Mouse (Mus musculus) MEL (cell line): ENCODE measurements around the gene Pxk. TPM values are rescaled to one million over a fixed set of nuclear protein-coding genes. Genes with fewer than 3 reads are reported as not detected.
A peak's percentile ranks its signal among the peaks of the same experiment; 100 is the strongest.
"Not testable (repeated sequence)": the region's sequence is repeated elsewhere in the genome, so short reads cannot be mapped to it uniquely, and the experiment has no call there.

ENCODE experiments used
- DNase-seq: peaks from one replicate; pipeline ENCODE4 v3.0.0; 2011; ENCODE audit warnings: low read depth, low spot score
- H3K27ac ChIP-seq: 2 replicates; pipeline ENCODE4 v1.5.1; 2012; ENCODE audit warnings: low read depth, mild to moderate bottlenecking, control low read depth, low read length, moderate library complexity; ENCODE audit not compliant: control insufficient read depth
- H3K27me3 ChIP-seq, 2 experiments: fragments of 150-350 bp in 1 of 2; sonication (generic) in 1 of 2; 2 replicates each; pipeline ENCODE4 v1.6.1; 2012; ENCODE audit warnings: low read length in 2 of 2, mild to moderate bottlenecking in 2 of 2, improper control_type of control experiment in 1 of 2, moderate library complexity in 1 of 2; ENCODE audit not compliant: insufficient read depth in 2 of 2, control insufficient read depth in 1 of 2
- H3K36me3 ChIP-seq, 2 experiments: 2 replicates each; pipeline ENCODE4 v1.6.1; 2012 to 2014; ENCODE audit warnings: low read length in 2 of 2, improper control_type of control experiment in 1 of 2, inconsistent platforms in 1 of 2, mild to moderate bottlenecking in 1 of 2; ENCODE audit not compliant: insufficient read depth in 2 of 2, control insufficient read depth in 1 of 2
- H3K4me1 ChIP-seq, 2 experiments: fragments of 150-350 bp in 1 of 2; sonication (generic) in 1 of 2; 2 replicates each; pipeline ENCODE4 v1.6.1; 2012; ENCODE audit warnings: low read length in 2 of 2, improper control_type of control experiment in 1 of 2, mild to moderate bottlenecking in 1 of 2; ENCODE audit not compliant: insufficient read depth in 2 of 2, control insufficient read depth in 1 of 2
- H3K4me3 ChIP-seq, 2 experiments: fragments of 150-350 bp in 1 of 2; sonication (generic) in 1 of 2; 2 replicates each; pipeline ENCODE4 v1.5.1; 2012; ENCODE audit warnings: low read depth in 2 of 2, low read length in 2 of 2, mild to moderate bottlenecking in 2 of 2, moderate library complexity in 2 of 2, control low read depth in 1 of 2, improper control_type of control experiment in 1 of 2; ENCODE audit not compliant: control insufficient read depth in 1 of 2, insufficient read depth in 1 of 2
- H3K79me2 ChIP-seq: 2 replicates; pipeline ENCODE4 v1.6.1; 2012; ENCODE audit warnings: mild to moderate bottlenecking, low read length, moderate library complexity; ENCODE audit not compliant: control insufficient read depth, poor library complexity, insufficient read depth
- H3K9ac ChIP-seq: 2 replicates; pipeline ENCODE4 v1.6.1; 2012; ENCODE audit warnings: low read depth, mild to moderate bottlenecking, control low read depth, low read length, moderate library complexity; ENCODE audit not compliant: control insufficient read depth, poor library complexity, severe bottlenecking
- H3K9me3 ChIP-seq: fragments of 150-350 bp; sonication (generic); replicated peaks from 2 replicates; pipeline ENCODE4 v1.6.1; 2012; ENCODE audit warnings: mild to moderate bottlenecking, low read length, improper control_type of control experiment, moderate library complexity; ENCODE audit not compliant: insufficient read depth
- CTCF ChIP-seq, 3 experiments: IDR thresholded peaks in 2 of 3; conservative IDR thresholded peaks in 1 of 3; 2 replicates each; pipeline ENCODE4 v1.5.1; 2011 to 2012; ENCODE audit warnings: low read length in 3 of 3, low read depth in 2 of 3, mild to moderate bottlenecking in 2 of 3, improper control_type of control experiment in 1 of 3, inconsistent platforms in 1 of 3, mixed read lengths in 1 of 3, moderate library complexity in 1 of 3; ENCODE audit not compliant: control insufficient read depth in 1 of 3, insufficient read depth in 1 of 3, poor library complexity in 1 of 3, severe bottlenecking in 1 of 3
- ETS1 ChIP-seq: IDR thresholded peaks from 2 replicates; pipeline ENCODE4 v1.6.1; 2012; ENCODE audit warnings: low read depth, mild to moderate bottlenecking, inconsistent platforms, low read length, improper control_type of control experiment, moderate library complexity
- GABPA ChIP-seq: IDR thresholded peaks from 2 replicates; pipeline ENCODE4 v1.6.1; 2012; ENCODE audit warnings: low read depth, mild to moderate bottlenecking, inconsistent platforms, low read length, improper control_type of control experiment, moderate library complexity
- HCFC1 ChIP-seq: IDR thresholded peaks from 2 replicates; pipeline ENCODE4 v1.6.1; 2012; ENCODE audit warnings: low read depth, mild to moderate bottlenecking, inconsistent platforms, low read length, improper control_type of control experiment, moderate library complexity
- JUND ChIP-seq: IDR thresholded peaks from 2 replicates; pipeline ENCODE4 v1.6.1; 2011; ENCODE audit warnings: low read depth, mild to moderate bottlenecking, improper control_type of control experiment, low read length
- MAX ChIP-seq: IDR thresholded peaks from 2 replicates; pipeline ENCODE4 v1.6.1; 2011; ENCODE audit warnings: low read length, improper control_type of control experiment
- MXI1 ChIP-seq: IDR thresholded peaks from 2 replicates; pipeline ENCODE4 v1.6.1; 2011; ENCODE audit warnings: mild to moderate bottlenecking, low read depth, low read length, improper control_type of control experiment
- NRF1 ChIP-seq: IDR thresholded peaks from 2 replicates; pipeline ENCODE4 v1.6.1; 2014; ENCODE audit warnings: low read depth, mild to moderate bottlenecking, inconsistent platforms, low read length, improper control_type of control experiment, moderate library complexity; ENCODE audit not compliant: poor library complexity, insufficient read depth, severe bottlenecking
- RAD21 ChIP-seq: IDR thresholded peaks from 2 replicates; pipeline ENCODE4 v1.6.1; 2011; ENCODE audit warnings: mild to moderate bottlenecking, low read depth, low read length, improper control_type of control experiment
- RCOR1 ChIP-seq: IDR thresholded peaks from 2 replicates; pipeline ENCODE4 v1.6.1; 2012; ENCODE audit warnings: low read depth, mild to moderate bottlenecking, inconsistent platforms, low read length, improper control_type of control experiment
- SIN3A ChIP-seq: IDR thresholded peaks from 2 replicates; pipeline ENCODE4 v1.6.1; 2012; ENCODE audit warnings: low read length, improper control_type of control experiment, inconsistent platforms
- SMC3 ChIP-seq: IDR thresholded peaks from 2 replicates; pipeline ENCODE4 v1.6.1; 2011; ENCODE audit warnings: low read depth, low read length, improper control_type of control experiment
- TBP ChIP-seq: IDR thresholded peaks from 2 replicates; pipeline ENCODE4 v1.8.0; 2011; ENCODE audit warnings: low read depth, low read length, improper control_type of control experiment
- TCF12 ChIP-seq: IDR thresholded peaks from 2 replicates; pipeline ENCODE4 v1.6.1; 2014; ENCODE audit warnings: low read depth, mild to moderate bottlenecking, inconsistent platforms, low read length, improper control_type of control experiment, moderate library complexity
- ZC3H11A ChIP-seq: IDR thresholded peaks from 2 replicates; pipeline ENCODE4 v1.6.1; 2012; ENCODE audit warnings: low read depth, mild to moderate bottlenecking, inconsistent platforms, low read length, improper control_type of control experiment
- polyA plus RNA-seq, 2 experiments: library from polyadenylated mRNA; stranded (reverse) in 1 of 2; unstranded in 1 of 2; fragments of >175 nt in 1 of 2; fragments of >200 nt in 1 of 2; gene quantifications; 2 replicates each; pipeline versions ENCODE4 v1.2.1 to v1.2.4; 2012; ENCODE audit warnings: low replicate concordance in 2 of 2, low read depth in 1 of 2; ENCODE audit not compliant: insufficient read length in 2 of 2, insufficient read depth in 1 of 2, missing spikeins in 1 of 2
- total RNA-seq: library from RNA; depleted of rRNA; stranded (reverse); fragments of 300-350 nt; gene quantifications from 2 replicates; pipeline ENCODE4 v1.2.3, GENCODE M21; 2012

The Pxk gene
- total and polyA plus RNA-seq, 3 experiments, result 5.9 to 12.9 TPM; not detected in 1

DNA sequence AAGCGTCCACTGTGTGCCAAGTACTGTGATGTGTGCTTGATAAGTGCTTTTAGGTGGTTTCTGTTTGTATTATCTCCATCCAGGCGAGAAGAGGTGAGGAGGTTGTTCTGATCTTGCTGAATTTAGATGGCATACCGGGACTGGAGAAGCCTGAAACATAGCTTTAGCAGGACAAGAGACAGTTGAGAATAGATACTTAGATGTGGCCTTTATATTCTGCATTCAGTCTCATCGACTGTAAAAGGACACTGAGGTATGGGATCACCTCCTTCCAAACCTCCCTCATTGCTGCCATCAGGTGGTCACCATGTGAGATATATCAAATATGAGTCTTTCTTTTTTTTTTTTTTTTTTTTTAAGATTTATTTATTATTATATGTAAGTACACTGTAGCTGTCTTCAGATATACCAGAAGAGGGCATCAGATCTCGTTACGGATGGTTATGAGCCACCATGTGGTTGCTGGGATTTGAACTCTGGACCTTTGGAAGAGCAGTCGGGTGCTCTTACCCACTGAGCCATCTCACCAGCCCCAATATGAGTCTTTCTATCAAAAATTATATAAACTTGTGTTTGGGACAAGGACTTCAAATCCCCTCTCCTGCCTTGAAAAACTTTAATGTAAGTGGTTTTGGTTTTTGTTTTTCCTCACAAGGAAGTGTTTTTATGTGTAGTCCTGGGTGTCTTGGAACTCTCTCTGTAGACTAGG, 75.7 kb downstream of the Pxk start:
- peak; percentile 72 for DNase-seq

DNA sequence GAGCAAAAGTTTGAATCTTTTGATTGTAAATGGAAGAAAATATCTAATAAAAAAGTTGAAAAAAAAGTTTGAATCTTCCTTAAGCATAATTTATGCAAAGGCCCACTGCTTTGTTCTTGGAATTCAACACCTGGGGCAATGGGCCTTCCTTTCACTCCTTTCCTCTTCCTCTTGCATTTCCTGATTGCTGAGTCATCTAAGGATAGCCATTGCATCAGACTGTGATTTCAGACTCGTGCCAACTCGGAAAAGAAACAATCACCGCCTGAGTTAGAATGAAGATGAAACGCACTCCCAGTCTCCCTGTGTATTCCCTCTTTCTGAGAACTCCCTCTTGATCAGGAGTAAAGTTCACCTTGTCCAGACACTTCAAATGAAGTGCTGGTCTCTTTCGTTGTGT, 76.6 kb downstream of the Pxk start:
- H3K9me3 ChIP-seq, result no peaks in the 10 kb centered on the region
- no peak for DNase-seq
- H3K79me2 ChIP-seq, result peaks cover 11% of the 10 kb centered on the region
- no peak overlapping the region for H3K27ac ChIP-seq
- H3K27me3 ChIP-seq, result peaks cover 0 to 2% of the 10 kb centered on the region in 2 experiments
- peaks cover 6 to 9% of the 10 kb centered on the region in 2 experiments for H3K36me3 ChIP-seq
- TF ChIP-seq TBP, result no peak
- TF ChIP-seq MAX, result no peak
- TF ChIP-seq NRF1, result no peak
- TF ChIP-seq MXI1, result no peak
- no peak for TF ChIP-seq HCFC1
- TF ChIP-seq CTCF (IDR thresholded peaks at IDR 0.05 in 2 of 3, conservative IDR thresholded peaks at IDR 0.05 in 1 of 3; ENCODE audit: control insufficient read depth in 1 of 3, insufficient read depth in 1 of 3, low read depth in 2 of 3, low read length in 3 of 3, poor library complexity in 1 of 3, severe bottlenecking in 1 of 3), result no peak
- TF ChIP-seq GABPA, result no peak
- TF ChIP-seq RCOR1, result no peak
- no peak for TF ChIP-seq ETS1
- no peak for TF ChIP-seq SIN3A
- TF ChIP-seq JUND, result no peak
- TF ChIP-seq ZC3H11A, result no peak
- no peak for TF ChIP-seq TCF12
- TF ChIP-seq RAD21, result no peak
- H3K9ac ChIP-seq, result no peak overlapping the region
- peaks cover 0 to 4% of the 10 kb centered on the region in 2 experiments; a peak in 1 of 4 replicates for H3K4me1 ChIP-seq
- H3K4me3 ChIP-seq, result no peak overlapping the region

More for the DNA sequence above, 75.7 kb downstream of the Pxk start:
- not testable (repeated sequence) for H3K27me3 ChIP-seq, H3K4me1 ChIP-seq, H3K36me3 ChIP-seq, H3K9me3 ChIP-seq
- peaks cover 11% of the 10 kb centered on the region for H3K79me2 ChIP-seq
- TF ChIP-seq RAD21 (peak; percentile 27), ZC3H11A (peak; percentile 17), SMC3 (peak; percentile 47), CTCF (IDR thresholded peaks at IDR 0.05 in 2 of 3, conservative IDR thresholded peaks at IDR 0.05 in 1 of 3; ENCODE audit: control insufficient read depth in 1 of 3, insufficient read depth in 1 of 3, low read depth in 2 of 3, low read length in 3 of 3, poor library complexity in 1 of 3, severe bottlenecking in 1 of 3) (peak in 2 of 3 experiments; percentile 27 to 45; a peak in 3 of 6 replicates)
- H3K4me3 ChIP-seq, result peak overlapping the region; percentile 76 to 99
- peak overlapping the region; percentile 65 for H3K9ac ChIP-seq
- H3K27ac ChIP-seq, result peak overlapping the region; percentile 55
